Mouse (Mus musculus): ENCODE measurements around the gene Chd1. TPM values are rescaled to one million over a fixed set of nuclear protein-coding genes. Genes with fewer than 3 reads are reported as not detected.

Gene Chd1
- total RNA-seq (2021), result 10 to 100 TPM; 28.5 to 29.5 TPM

- peak; percentile 91 to 94 for DNase-seq
- intact Hi-C loops (cut with DNase I), result loop anchor here (5.0 kb wide), 1 partner anchor 142 kb away; the partner anchor contains the start of gene Prdm9
These were observed at the start of gene Chd1 for GRCm38 (mm10) chr17:15704475-15705300. Gene Chd1 (plus strand): TSS chr17:15704967.

- DNase-seq, result peak; percentile 29 to 31
- intact Hi-C loops (cut with DNase I), result no loop called here
These were observed 47.7 kb upstream of the Chd1 start for GRCm38 (mm10) chr17:15656881-15657607.

GRCm38 (mm10) chr17:15672870-15673269 is 31.9 kb upstream of the Chd1 start:
- DNase-seq, result no peak
- intact Hi-C loops (cut with DNase I), result no loop called here

- intact Hi-C loops (cut with DNase I), result no loop called here
- no peak for DNase-seq
These were observed 26.7 kb upstream of the Chd1 start for GRCm38 (mm10) chr17:15677970-15678645.

GRCm38 (mm10) chr17:15679966-15680630 is 24.7 kb upstream of the Chd1 start:
- intact Hi-C loops (cut with DNase I), result no loop called here
- DNase-seq, result no peak

GRCm38 (mm10) chr17:15680661-15681060 is 24.1 kb upstream of the Chd1 start:
- intact Hi-C loops (cut with DNase I), result no loop called here
- no peak for DNase-seq

GRCm38 (mm10) chr17:15686396-15686795 is 18.4 kb upstream of the Chd1 start:
- intact Hi-C loops (cut with DNase I), result no loop called here

GRCm38 (mm10) chr17:15690304-15690703 is 14.5 kb upstream of the Chd1 start:
- intact Hi-C loops (cut with DNase I), result no loop called here

More at GRCm38 (mm10) chr17:15686396-15686795, 18.4 kb upstream of the Chd1 start:
- DNase-seq, result no peak

GRCm38 (mm10) chr17:15695566-15695965 is 9.2 kb upstream of the Chd1 start:
- intact Hi-C loops (cut with DNase I), result no loop called here
- DNase-seq, result no peak

More at GRCm38 (mm10) chr17:15690304-15690703, 14.5 kb upstream of the Chd1 start:
- DNase-seq, result no peak

- intact Hi-C loops (cut with DNase I), result no loop called here
- no peak for DNase-seq
These were observed 5.8 kb upstream of the Chd1 start for GRCm38 (mm10) chr17:15698956-15699355.

- intact Hi-C loops (cut with DNase I), result no loop called here
- DNase-seq, result no peak
These were observed 3.3 kb upstream of the Chd1 start for GRCm38 (mm10) chr17:15701505-15701904.

GRCm38 (mm10) chr17:15704158-15704474 is 651 bp upstream of the Chd1 start:
- intact Hi-C loops (cut with DNase I), result no loop called here
- no peak for DNase-seq

- intact Hi-C loops (cut with DNase I), result loop anchor here (1.0 to 5.0 kb wide), 2 partner anchors 18 to 143 kb away; partner anchors contain the start of gene Prdm9
- peak; percentile 55 to 58 for DNase-seq
These were observed 827 bp downstream of the Chd1 start for GRCm38 (mm10) chr17:15705303-15706284.

- no peak for DNase-seq
- intact Hi-C loops (cut with DNase I), result loop anchor here (2.0 kb wide), 1 partner anchor 188 kb away; the partner anchor contains the start of gene Pdcd2
These were observed 9.7 kb downstream of the Chd1 start for GRCm38 (mm10) chr17:15714507-15714906.

GRCm38 (mm10) chr17:15715013-15715902 is 10.5 kb downstream of the Chd1 start:
- peak; percentile 21 to 45 for DNase-seq
- intact Hi-C loops (cut with DNase I), result loop anchor here (2.0 kb wide), 1 partner anchor 188 kb away; the partner anchor contains the start of gene Pdcd2

- intact Hi-C loops (cut with DNase I), result loop anchor here (2.0 kb wide), 1 partner anchor 189 kb away; the partner anchor contains the start of gene Pdcd2
- no peak for DNase-seq
These were observed 11.2 kb downstream of the Chd1 start for GRCm38 (mm10) chr17:15715940-15716339.

- DNase-seq, result no peak
- intact Hi-C loops (cut with DNase I), result no loop called here
These were observed 16.1 kb downstream of the Chd1 start for GRCm38 (mm10) chr17:15720841-15721240.

GRCm38 (mm10) chr17:15723291-15723690 is 18.5 kb downstream of the Chd1 start:
- DNase-seq, result no peak
- intact Hi-C loops (cut with DNase I), result loop anchor here (1.0 kb wide), 1 partner anchor 17 kb away; no protein-coding TSS in a partner anchor
